Mouse (Mus musculus) MEL (cell line): ENCODE measurements around the gene Mpv17l.
"Not testable (repeated sequence)": the region's sequence is repeated elsewhere in the genome, so short reads cannot be mapped to it uniquely, and the experiment has no call there.

Experiments used
- CTCF ChIP-seq, 3 experiments: IDR thresholded peaks in 2 of 3; conservative IDR thresholded peaks in 1 of 3; 2 replicates each; pipeline ENCODE4 v1.5.1; 2011 to 2012; ENCODE audit warnings: low read length in 3 of 3, low read depth in 2 of 3, mild to moderate bottlenecking in 2 of 3, improper control_type of control experiment in 1 of 3, inconsistent platforms in 1 of 3, mixed read lengths in 1 of 3, moderate library complexity in 1 of 3; ENCODE audit not compliant: control insufficient read depth in 1 of 3, insufficient read depth in 1 of 3, poor library complexity in 1 of 3, severe bottlenecking in 1 of 3
- ETS1 ChIP-seq: IDR thresholded peaks from 2 replicates; pipeline ENCODE4 v1.6.1; 2012; ENCODE audit warnings: low read depth, mild to moderate bottlenecking, inconsistent platforms, low read length, improper control_type of control experiment, moderate library complexity
- MAX ChIP-seq: IDR thresholded peaks from 2 replicates; pipeline ENCODE4 v1.6.1; 2011; ENCODE audit warnings: low read length, improper control_type of control experiment
- MAZ ChIP-seq: IDR thresholded peaks from 2 replicates; pipeline ENCODE4 v1.6.1; 2012; ENCODE audit warnings: low read depth, mild to moderate bottlenecking, inconsistent platforms, low read length, improper control_type of control experiment
- MEF2A ChIP-seq: IDR thresholded peaks from 2 replicates; pipeline ENCODE4 v1.6.1; 2014; ENCODE audit warnings: low read depth, mild to moderate bottlenecking, inconsistent platforms, low read length, improper control_type of control experiment; ENCODE audit not compliant: poor library complexity, insufficient replicate concordance, severe bottlenecking; ENCODE audit errors: extremely low read depth
- NRF1 ChIP-seq: IDR thresholded peaks from 2 replicates; pipeline ENCODE4 v1.6.1; 2014; ENCODE audit warnings: low read depth, mild to moderate bottlenecking, inconsistent platforms, low read length, improper control_type of control experiment, moderate library complexity; ENCODE audit not compliant: poor library complexity, insufficient read depth, severe bottlenecking
- POLR2AphosphoS5 ChIP-seq: IDR thresholded peaks from 2 replicates; pipeline ENCODE4 v1.6.1; 2012; ENCODE audit warnings: low read depth, borderline replicate concordance, mild to moderate bottlenecking, inconsistent platforms, low read length, moderate library complexity, mixed read lengths
- ZNF384 ChIP-seq: IDR thresholded peaks from 2 replicates; pipeline ENCODE4 v1.6.1; 2012; ENCODE audit warnings: low read depth, mild to moderate bottlenecking, inconsistent platforms, low read length, improper control_type of control experiment

DNA sequence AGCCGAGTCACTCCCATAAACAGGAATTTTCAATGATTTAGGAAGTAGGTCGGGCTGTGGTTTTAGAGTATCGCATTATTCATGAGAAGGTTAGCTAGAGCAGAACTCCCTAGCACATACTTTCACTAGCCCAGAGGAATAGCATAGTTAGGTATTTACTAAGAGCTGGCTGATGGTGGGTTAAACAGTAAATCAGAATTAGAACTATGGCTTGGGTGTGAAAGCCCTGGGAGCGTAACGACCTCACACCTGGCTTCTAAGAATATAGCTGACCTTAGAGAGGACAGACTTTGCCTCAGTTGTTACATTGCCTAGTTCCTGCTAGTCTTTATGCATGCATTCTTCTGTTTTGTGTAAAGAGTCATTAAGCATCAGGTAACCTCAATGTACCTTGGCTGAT is 20.0 kb downstream of the Mpv17l start:
- TF ChIP-seq ZNF384; POLR2AphosphoS5; MAZ; ETS1; MEF2A; NRF1; CTCF (IDR thresholded peaks at IDR 0.05 in 2 of 3, conservative IDR thresholded peaks at IDR 0.05 in 1 of 3; ENCODE audit: control insufficient read depth in 1 of 3, insufficient read depth in 1 of 3, low read depth in 2 of 3, low read length in 3 of 3, poor library complexity in 1 of 3, severe bottlenecking in 1 of 3); MAX: not testable (repeated sequence)
